Mouse (Mus musculus): ENCODE measurements at regions not wholly inside any gene's neighbourhood (a gene's known extent, or its start where the extent isn't known, plus 50 kb on each side); places are given as distances from the start of the nearest gene placed in this dataset.

- no peak for TF ChIP-seq POU5F1 (IDR thresholded peaks at IDR 0.05; ENCODE audit: borderline replicate concordance, low read length)
- TF ChIP-seq CTCF (conservative IDR thresholded peaks at IDR 0.05; ENCODE audit: low read length), result no peak
- TF ChIP-seq NANOG (IDR thresholded peaks at IDR 0.05; ENCODE audit: borderline replicate concordance, low read length), result no peak
- H3K4me3 ChIP-seq (replicated peaks; ENCODE audit: low read length), result no peak overlapping the region
- H3K27me3 ChIP-seq (ENCODE audit: insufficient read depth, low read length), result peaks cover 2% of the 10 kb centered on the region; the same call in 1 of the 2 replicates
- no peaks in the 10 kb centered on the region for H3K36me3 ChIP-seq (ENCODE audit: insufficient read depth, low read length)
- no peaks in the 10 kb centered on the region for H3K9me3 ChIP-seq (ENCODE audit: low read length)
- H3K4me1 ChIP-seq (replicated peaks; ENCODE audit: low read depth, low read length), result no peaks in the 10 kb centered on the region
These were observed 156.2 kb upstream of the Cdyl start for GRCm38 (mm10) chr13:35503362-35503821.

- Histone ChIP-seq H3K4me1 (replicated peaks; ENCODE audit: low read depth, low read length) (no peaks in the 10 kb centered on the region), H3K4me3 (replicated peaks; ENCODE audit: low read length) (no peak overlapping the region), H3K9me3 (ENCODE audit: low read length) (no peaks in the 10 kb centered on the region), H3K27me3 (ENCODE audit: insufficient read depth, low read length) (peaks cover 2% of the 10 kb centered on the region; the same call in 1 of the 2 replicates), H3K36me3 (ENCODE audit: insufficient read depth, low read length) (no peaks in the 10 kb centered on the region)
- no peak for TF ChIP-seq NANOG (IDR thresholded peaks at IDR 0.05; ENCODE audit: borderline replicate concordance, low read length)
- TF ChIP-seq CTCF (conservative IDR thresholded peaks at IDR 0.05; ENCODE audit: low read length), result no peak
- no peak for TF ChIP-seq POU5F1 (IDR thresholded peaks at IDR 0.05; ENCODE audit: borderline replicate concordance, low read length)
These were observed 152.4 kb upstream of the Cdyl start for GRCm38 (mm10) chr13:35507195-35507594.

- H3K36me3 ChIP-seq (ENCODE audit: insufficient read depth, low read length), result no peaks in the 10 kb centered on the region
- TF ChIP-seq POU5F1 (IDR thresholded peaks at IDR 0.05; ENCODE audit: borderline replicate concordance, low read length), result no peak
- no peak for TF ChIP-seq NANOG (IDR thresholded peaks at IDR 0.05; ENCODE audit: borderline replicate concordance, low read length)
- no peak for TF ChIP-seq CTCF (conservative IDR thresholded peaks at IDR 0.05; ENCODE audit: low read length)
- H3K4me3 ChIP-seq (replicated peaks; ENCODE audit: low read length), result no peak overlapping the region
- no peaks in the 10 kb centered on the region for H3K27me3 ChIP-seq (ENCODE audit: insufficient read depth, low read length)
- H3K9me3 ChIP-seq (ENCODE audit: low read length), result no peaks in the 10 kb centered on the region
- H3K4me1 ChIP-seq (replicated peaks; ENCODE audit: low read depth, low read length), result 0 out of 2 replicates have a peak, but pooled peaks cover 3% of the 10 kb centered on the region
These were observed 147.6 kb upstream of the Cdyl start for GRCm38 (mm10) chr13:35512029-35512507.

GRCm38 (mm10) chr13:35513120-35513519 lies 146.5 kb upstream of the Cdyl start:
- TF ChIP-seq NANOG (IDR thresholded peaks at IDR 0.05; ENCODE audit: borderline replicate concordance, low read length) (no peak), POU5F1 (IDR thresholded peaks at IDR 0.05; ENCODE audit: borderline replicate concordance, low read length) (no peak), CTCF (conservative IDR thresholded peaks at IDR 0.05; ENCODE audit: low read length) (no peak)
- Histone ChIP-seq H3K27me3 (ENCODE audit: insufficient read depth, low read length) (no peaks in the 10 kb centered on the region), H3K4me3 (replicated peaks; ENCODE audit: low read length) (no peak overlapping the region), H3K9me3 (ENCODE audit: low read length) (no peaks in the 10 kb centered on the region), H3K36me3 (ENCODE audit: insufficient read depth, low read length) (no peaks in the 10 kb centered on the region), H3K4me1 (replicated peaks; ENCODE audit: low read depth, low read length) (0 out of 2 replicates have a peak, but pooled peaks cover 3% of the 10 kb centered on the region)

- H3K27me3 ChIP-seq (ENCODE audit: insufficient read depth, low read length), result no peaks in the 10 kb centered on the region
These were observed 144.3 kb upstream of the Cdyl start for GRCm38 (mm10) chr13:35515291-35515690.

GRCm38 (mm10) chr13:35517692-35518091 lies 141.9 kb upstream of the Cdyl start:
- Histone ChIP-seq H3K4me3 (replicated peaks; ENCODE audit: low read length) (no peak overlapping the region), H3K9me3 (ENCODE audit: low read length) (no peaks in the 10 kb centered on the region), H3K4me1 (replicated peaks; ENCODE audit: low read depth, low read length) (0 out of 2 replicates have a peak, but pooled peaks cover 3% of the 10 kb centered on the region), H3K27me3 (ENCODE audit: insufficient read depth, low read length) (no peaks in the 10 kb centered on the region), H3K36me3 (ENCODE audit: insufficient read depth, low read length) (no peaks in the 10 kb centered on the region)
- TF ChIP-seq CTCF (conservative IDR thresholded peaks at IDR 0.05; ENCODE audit: low read length), result no peak

More at GRCm38 (mm10) chr13:35515291-35515690, 144.3 kb upstream of the Cdyl start:
- no peaks in the 10 kb centered on the region for H3K9me3 ChIP-seq (ENCODE audit: low read length)
- H3K4me3 ChIP-seq (replicated peaks; ENCODE audit: low read length), result no peak overlapping the region
- TF ChIP-seq CTCF (conservative IDR thresholded peaks at IDR 0.05; ENCODE audit: low read length) (no peak), POU5F1 (IDR thresholded peaks at IDR 0.05; ENCODE audit: borderline replicate concordance, low read length) (no peak), NANOG (IDR thresholded peaks at IDR 0.05; ENCODE audit: borderline replicate concordance, low read length) (no peak)
- H3K36me3 ChIP-seq (ENCODE audit: insufficient read depth, low read length), result no peaks in the 10 kb centered on the region
- H3K4me1 ChIP-seq (replicated peaks; ENCODE audit: low read depth, low read length), result 0 out of 2 replicates have a peak, but pooled peaks cover 3% of the 10 kb centered on the region

GRCm38 (mm10) chr13:35522272-35522671 lies 137.4 kb upstream of the Cdyl start:
- no peaks in the 10 kb centered on the region for H3K4me1 ChIP-seq (replicated peaks; ENCODE audit: low read depth, low read length)
- no peak overlapping the region for H3K4me3 ChIP-seq (replicated peaks; ENCODE audit: low read length)
- no peaks in the 10 kb centered on the region for H3K27me3 ChIP-seq (ENCODE audit: insufficient read depth, low read length)
- H3K9me3 ChIP-seq (ENCODE audit: low read length), result no peaks in the 10 kb centered on the region
- TF ChIP-seq NANOG (IDR thresholded peaks at IDR 0.05; ENCODE audit: borderline replicate concordance, low read length), result no peak
- TF ChIP-seq POU5F1 (IDR thresholded peaks at IDR 0.05; ENCODE audit: borderline replicate concordance, low read length), result no peak
- TF ChIP-seq CTCF (conservative IDR thresholded peaks at IDR 0.05; ENCODE audit: low read length), result no peak
- H3K36me3 ChIP-seq (ENCODE audit: insufficient read depth, low read length), result no peaks in the 10 kb centered on the region

- no peak overlapping the region for H3K4me3 ChIP-seq (replicated peaks; ENCODE audit: low read length)
- no peak for TF ChIP-seq NANOG (IDR thresholded peaks at IDR 0.05; ENCODE audit: borderline replicate concordance, low read length)
- TF ChIP-seq POU5F1 (IDR thresholded peaks at IDR 0.05; ENCODE audit: borderline replicate concordance, low read length), result no peak
- TF ChIP-seq CTCF (conservative IDR thresholded peaks at IDR 0.05; ENCODE audit: low read length), result no peak
- no peaks in the 10 kb centered on the region for H3K36me3 ChIP-seq (ENCODE audit: insufficient read depth, low read length)
- H3K27me3 ChIP-seq (ENCODE audit: insufficient read depth, low read length), result no peaks in the 10 kb centered on the region
- H3K4me1 ChIP-seq (replicated peaks; ENCODE audit: low read depth, low read length), result no peaks in the 10 kb centered on the region
- no peaks in the 10 kb centered on the region for H3K9me3 ChIP-seq (ENCODE audit: low read length)
These were observed 130.1 kb upstream of the Cdyl start for GRCm38 (mm10) chr13:35529577-35529976.

GRCm38 (mm10) chr13:35537106-35537505 lies 122.5 kb upstream of the Cdyl start:
- H3K9me3 ChIP-seq (ENCODE audit: low read length), result no peaks in the 10 kb centered on the region
- H3K4me1 ChIP-seq (replicated peaks; ENCODE audit: low read depth, low read length), result no peaks in the 10 kb centered on the region
- no peaks in the 10 kb centered on the region for H3K36me3 ChIP-seq (ENCODE audit: insufficient read depth, low read length)
- H3K27me3 ChIP-seq (ENCODE audit: insufficient read depth, low read length), result no peaks in the 10 kb centered on the region
- TF ChIP-seq POU5F1 (IDR thresholded peaks at IDR 0.05; ENCODE audit: borderline replicate concordance, low read length) (no peak), NANOG (IDR thresholded peaks at IDR 0.05; ENCODE audit: borderline replicate concordance, low read length) (no peak), CTCF (conservative IDR thresholded peaks at IDR 0.05; ENCODE audit: low read length) (no peak)
- H3K4me3 ChIP-seq (replicated peaks; ENCODE audit: low read length), result no peak overlapping the region
